Mouse (Mus musculus) left cerebral cortex, postnatal 25 days (tissue): ENCODE results near the gene Msantd2. TPM values are rescaled to one million over a fixed set of nuclear protein-coding genes. Genes with fewer than 3 reads are reported as not detected.

Source experiments
- DNase-seq, 2 experiments: peaks; one replicate each; pipeline ENCODE4 v3.0.0; 2022; ENCODE audit warnings: low spot score in 2 of 2, mixed read lengths in 1 of 2
- intact Hi-C: fragments of 180-260 bp; cut with DNase I; formaldehyde crosslinking; loops from one replicate; pipeline ENCODE4 v1.15.1; 2025
- total RNA-seq, 2 experiments: library from RNA; stranded (reverse); gene quantifications; 2 replicates each; pipeline ENCODE4 v1.2.3; 2021

The Msantd2 gene
- total RNA-seq, 2 experiments from 2014 or later: 20.9 to 23.0 TPM

DNA sequence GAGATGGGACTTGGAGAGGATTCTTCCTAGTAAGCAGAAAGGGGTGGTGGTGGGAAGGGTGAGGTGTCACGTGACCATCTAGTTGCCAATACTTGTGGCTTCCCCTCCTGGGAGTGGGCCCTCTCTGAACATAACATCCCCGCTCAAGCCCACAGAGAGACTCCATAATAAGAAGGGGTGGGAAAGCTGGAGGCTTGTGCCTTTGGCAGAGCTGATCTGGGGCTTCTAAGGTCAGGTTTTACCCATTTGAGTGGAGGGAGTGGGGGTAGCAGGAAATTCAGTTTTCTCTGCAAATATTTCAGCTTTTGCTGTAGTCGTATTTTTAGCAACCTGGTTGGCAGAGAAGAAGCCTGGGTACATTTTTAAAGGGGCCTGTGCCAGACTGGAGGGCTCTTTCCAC is 67.2 kb downstream of the Msantd2 start:
- intact Hi-C loops: loop anchor here (1.0 to 2.0 kb wide), 2 partner anchors 12 to 68 kb away; no protein-coding TSS in a partner anchor
- peak; percentile 35 to 85 for DNase-seq

DNA sequence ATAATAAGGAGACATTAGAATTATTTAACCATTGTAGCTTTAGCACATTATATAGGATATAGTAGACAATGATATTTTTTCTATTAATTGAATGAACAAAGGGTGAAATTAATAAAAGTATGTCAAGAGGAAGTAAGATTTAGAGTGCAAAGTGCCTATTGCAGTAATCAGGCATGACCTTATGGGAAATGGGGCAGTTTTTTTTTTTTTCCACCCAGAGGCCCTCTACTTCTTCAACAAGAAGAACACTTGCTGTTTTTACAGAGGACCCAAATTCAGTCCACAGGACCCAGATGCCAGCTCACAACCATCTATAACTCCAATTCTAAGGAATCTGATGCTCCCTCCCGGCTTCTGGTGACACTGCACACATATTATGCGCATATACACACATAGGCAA is 71.5 kb downstream of the Msantd2 start:
- peak in 1 of 2 experiments; percentile 1 for DNase-seq
- intact Hi-C loops: no loop called here

DNA sequence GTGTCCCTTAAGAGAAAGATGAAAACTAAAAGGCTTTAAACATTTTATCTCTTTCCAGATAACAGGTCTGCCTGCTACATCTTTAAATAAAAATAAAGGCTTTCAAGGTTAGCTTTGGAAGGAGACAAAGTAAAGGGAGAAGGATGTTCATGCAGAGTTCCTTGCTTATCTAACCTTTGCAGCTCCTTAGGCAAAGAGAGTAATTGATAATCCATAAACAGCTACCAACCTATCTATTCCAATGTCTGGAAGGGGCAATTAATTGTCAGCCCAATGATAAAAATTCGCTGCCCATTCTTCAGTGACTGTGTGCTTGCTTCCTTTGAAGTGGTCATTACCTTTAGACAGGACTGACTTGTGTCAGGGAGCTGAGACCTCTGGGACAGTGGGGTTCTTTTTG is 74.7 kb downstream of the Msantd2 start:
- peak in 1 of 2 experiments; percentile 0 for DNase-seq
- intact Hi-C loops: no loop called here

DNA sequence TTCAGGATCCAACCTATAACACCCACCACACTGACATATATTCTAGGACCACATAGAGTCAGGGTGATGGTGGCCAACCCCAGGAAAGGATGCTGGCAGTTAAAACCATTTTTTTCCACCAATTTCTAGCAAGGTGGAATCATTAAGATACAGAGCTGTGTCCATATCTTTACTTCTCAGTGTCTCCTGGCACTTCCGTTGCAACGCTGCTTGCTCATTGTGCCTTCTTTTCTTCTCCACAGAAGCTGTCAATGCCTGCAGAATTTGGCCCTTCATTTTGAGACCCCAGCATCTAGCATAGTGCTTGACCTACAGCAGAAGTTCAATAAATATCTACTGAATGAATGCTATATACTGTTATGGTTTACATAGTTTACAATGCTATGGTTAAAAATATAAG is 77.9 kb downstream of the Msantd2 start:
- DNase-seq: no peak
- intact Hi-C loops: loop anchor here (5.0 kb wide), 2 partner anchors 110 to 365 kb away; no protein-coding TSS in a partner anchor

DNA sequence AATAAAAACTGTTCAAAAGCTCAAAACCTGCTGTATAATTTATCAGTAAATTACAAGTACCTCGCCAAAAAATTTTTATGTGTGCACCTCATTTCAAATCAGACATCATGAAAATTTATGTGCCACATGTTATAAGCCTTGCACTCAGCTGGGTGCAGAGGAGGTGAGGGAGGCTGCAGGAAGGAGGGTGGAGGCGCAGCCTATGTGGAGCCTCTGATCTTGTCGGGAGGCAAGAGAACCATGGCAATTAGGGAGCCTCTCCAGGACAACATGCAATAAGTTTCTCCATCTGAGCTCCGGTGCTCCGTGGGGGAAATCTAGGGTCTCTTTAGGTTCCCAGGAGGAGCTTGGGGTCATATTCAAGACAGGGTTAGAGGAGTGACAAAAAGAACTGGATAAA is 78.3 kb downstream of the Msantd2 start:
- intact Hi-C loops: loop anchor here (5.0 kb wide), 2 partner anchors 110 to 365 kb away; no protein-coding TSS in a partner anchor
- peak in 1 of 2 experiments; percentile 54 for DNase-seq

DNA sequence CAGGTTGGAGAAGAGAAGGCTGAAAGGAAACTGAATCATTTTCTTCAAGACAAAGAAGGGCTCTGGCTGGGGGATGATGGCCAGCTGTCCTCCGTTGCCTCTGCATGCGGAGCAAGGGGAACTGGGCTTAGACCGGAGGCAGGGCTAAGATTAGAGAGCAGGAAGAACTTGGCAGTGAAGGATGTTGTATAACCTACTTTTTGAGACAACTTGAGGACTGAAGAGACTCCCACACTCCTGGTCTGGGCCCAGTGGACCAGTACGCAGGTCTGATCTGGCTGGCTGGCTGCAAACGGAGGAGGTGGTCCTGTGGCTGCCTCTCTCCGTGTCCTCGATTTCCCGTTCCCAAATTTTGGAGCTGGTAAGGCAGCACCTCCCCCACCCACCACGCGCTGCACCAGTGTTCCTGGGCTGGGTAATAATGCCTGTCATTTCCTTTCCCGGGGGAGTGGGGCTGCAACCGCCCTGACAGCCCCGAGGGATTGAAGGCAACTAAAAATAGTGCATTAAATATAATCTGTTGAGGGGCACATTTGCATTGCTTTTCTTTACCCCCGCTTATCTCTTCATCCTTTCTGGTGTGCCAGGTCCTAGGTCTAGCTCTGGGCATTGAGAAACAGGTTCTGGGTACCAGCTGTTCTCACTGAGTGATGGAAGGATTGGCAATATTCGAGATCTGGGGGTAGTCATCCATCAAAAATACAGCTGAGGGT is 78.9 kb downstream of the Msantd2 start:
- intact Hi-C loops: loop anchor here (1.0 to 5.0 kb wide), 5 partner anchors 12 to 364 kb away; partner anchors contain the start of gene Nrgn
- peak in 1 of 2 experiments; percentile 95 for DNase-seq

DNA sequence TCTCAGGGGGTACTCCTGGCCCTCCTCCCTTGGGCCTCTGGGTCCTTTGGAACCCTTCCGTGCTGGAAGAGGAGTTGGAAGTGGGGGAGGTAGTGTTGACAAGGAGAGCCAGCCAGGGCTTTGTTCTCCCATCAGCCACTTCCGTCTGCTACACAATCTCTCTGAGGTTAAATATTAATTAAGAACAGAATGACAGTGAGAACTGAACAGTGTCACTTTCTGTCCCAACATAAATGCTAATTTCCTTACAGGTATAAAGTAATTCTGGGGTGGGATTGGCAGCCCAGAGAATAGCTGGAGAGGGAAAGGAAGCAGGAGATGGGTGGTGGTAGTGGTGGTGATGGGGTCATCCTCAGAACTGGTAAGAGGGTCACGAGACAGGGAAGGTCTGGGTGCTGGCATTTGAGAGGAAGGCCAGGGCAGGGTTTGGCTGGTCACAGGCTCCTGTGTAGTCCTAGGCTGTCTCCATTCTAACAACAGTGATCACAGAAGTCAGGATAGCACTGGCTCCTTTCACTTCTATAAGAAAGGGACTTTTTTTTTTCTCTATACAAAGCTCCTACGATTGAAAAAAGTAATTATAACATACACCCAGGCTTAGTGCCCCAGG is 79.6 kb downstream of the Msantd2 start:
- DNase-seq: no peak
- intact Hi-C loops: loop anchor here (1.0 to 5.0 kb wide), 5 partner anchors 12 to 364 kb away; partner anchors contain the start of gene Nrgn

DNA sequence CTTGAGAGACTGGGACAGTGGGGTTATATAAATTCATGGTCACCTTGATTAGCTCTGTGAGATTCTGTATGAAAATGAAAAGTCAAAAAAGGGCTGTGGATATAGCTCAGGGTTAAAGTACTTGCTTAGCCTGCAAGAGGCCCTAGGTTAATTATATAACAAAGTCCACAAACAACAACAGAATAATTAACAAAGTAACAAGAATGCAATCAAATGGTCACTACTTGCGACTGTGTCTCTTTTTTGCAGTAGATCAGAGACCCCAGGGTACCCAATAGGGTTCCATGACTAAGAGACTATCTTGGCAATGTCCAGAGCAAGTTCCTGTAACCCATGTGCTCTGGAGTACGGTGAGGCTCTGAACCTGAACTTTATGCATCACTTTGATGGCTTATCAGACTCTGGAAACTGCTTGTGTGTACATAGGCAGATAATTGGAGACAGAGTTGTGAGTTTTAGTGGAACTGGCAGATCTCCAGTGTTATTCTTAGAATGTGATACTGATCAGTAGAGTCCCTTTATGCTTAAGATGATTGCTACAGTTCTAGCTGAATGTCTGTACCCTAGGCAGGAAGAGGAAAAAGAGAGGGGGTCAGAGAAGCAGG is 80.2 kb downstream of the Msantd2 start:
- intact Hi-C loops: loop anchor here (2.0 to 5.0 kb wide), 3 partner anchors 55 to 363 kb away; no protein-coding TSS in a partner anchor
- peak in 1 of 2 experiments; percentile 6 for DNase-seq

DNA sequence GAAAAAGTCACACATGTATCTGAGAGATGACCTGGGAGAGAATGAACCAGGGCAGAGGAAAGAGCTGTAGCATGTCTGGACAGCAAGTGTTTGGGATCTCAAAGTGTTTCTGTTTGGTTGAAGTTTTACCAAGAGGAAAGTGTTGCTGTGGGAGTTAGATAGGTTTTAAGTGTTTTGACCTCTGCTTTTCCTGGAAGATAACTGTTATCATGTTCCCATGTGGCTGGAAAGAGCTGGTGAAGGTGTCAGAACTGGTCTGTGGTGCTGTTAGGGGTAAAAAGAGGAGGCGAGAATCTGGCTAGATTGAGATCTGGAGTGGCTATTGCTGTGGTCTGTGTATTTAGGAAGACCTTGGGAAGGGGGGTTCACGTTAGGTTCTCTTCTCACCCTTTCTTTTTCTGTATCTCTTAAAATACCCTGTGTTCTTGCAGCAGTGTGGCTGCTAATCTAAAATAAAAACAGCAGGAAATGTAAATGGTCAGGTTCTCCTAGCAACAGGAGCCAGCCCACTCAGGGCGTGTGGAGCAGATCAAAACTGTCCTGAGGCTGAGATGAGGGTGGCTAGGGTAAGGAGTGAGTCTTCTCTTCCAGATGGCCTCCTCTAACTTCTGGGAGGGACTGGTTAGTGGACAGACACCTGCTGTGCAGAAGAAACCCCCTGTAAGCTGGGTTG is 83.2 kb downstream of the Msantd2 start:
- intact Hi-C loops: no loop called here
- DNase-seq: peak in 1 of 2 experiments; percentile 53

Other genes with a start within 250 kb of the Msantd2 start
- gene Slc37a2, start 233.6 kb upstream of the Msantd2 start, total RNA-seq: 1 to 10 TPM; 1.4 to 2.1 TPM
- gene Ccdc15, start 140.9 kb upstream of the Msantd2 start, total RNA-seq: 1 to 10 TPM; 1.5 to 2.2 TPM
- gene Hepacam, start 122.0 kb upstream of the Msantd2 start, total RNA-seq: 10 to 100 TPM; 56.9 to 63.7 TPM
- 1 to 10 TPM; 6.7 to 7.3 TPM for gene Robo4, start 87.4 kb upstream of the Msantd2 start, total RNA-seq
- gene Robo3, start 56.1 kb upstream of the Msantd2 start, total RNA-seq: 10 to 100 TPM; 33.4 to 33.6 TPM
- gene Esam, start 38.8 kb downstream of the Msantd2 start, total RNA-seq: 10 to 100 TPM; 20.2 to 21.6 TPM
- 1 to 10 TPM; 3.5 to 4.4 TPM for gene Vsig2, start 49.9 kb downstream of the Msantd2 start, total RNA-seq
- 1,000 to 10,000 TPM; 2,274 to 2,374 TPM for gene Nrgn, start 63.6 kb downstream of the Msantd2 start, total RNA-seq
- gene Siae, start 66.4 kb downstream of the Msantd2 start, total RNA-seq: 10 to 100 TPM; 20.3 to 24.2 TPM
- 1 to 10 TPM; 1.1 to 1.7 TPM for gene Spa17, start 124.4 kb downstream of the Msantd2 start, total RNA-seq
- 10 to 100 TPM; 53.0 to 54.5 TPM for gene Tbrg1, start 168.0 kb downstream of the Msantd2 start, total RNA-seq
- gene Panx3, start 179.9 kb downstream of the Msantd2 start, total RNA-seq: not detected
- gene Olfr160, start 226.9 kb downstream of the Msantd2 start, total RNA-seq: not detected